Mouse (Mus musculus) adrenal gland, postnatal 14 days (tissue): ENCODE results near the gene Ube3a. TPM values are rescaled to one million over a fixed set of nuclear protein-coding genes. Genes with fewer than 3 reads are reported as not detected.
A peak's percentile ranks its signal among the peaks of the same experiment; 100 is the strongest.

Source experiments
- DNase-seq: peaks from one replicate; pipeline ENCODE4 v3.0.0; 2021; ENCODE audit warnings: mixed read lengths
- long read RNA-seq, 2 experiments: library from polyadenylated mRNA; stranded (forward); transcript quantifications; one replicate each; pipeline ENCODE4 v2.0.0; 2021
- total RNA-seq: library from RNA; stranded (reverse); gene quantifications from 2 replicates; pipeline ENCODE4 v1.2.3, GENCODE M21; 2021

The Ube3a gene
- total RNA-seq, result 151 and 152 TPM in 2 replicates
- long read RNA-seq, experiment 1, full-length matches to known transcripts, result 44 of 69 reads
- long read RNA-seq, experiment 1, partial matches to known transcripts, result 8 of 69 reads
- long read RNA-seq, experiment 1, other reads (novel, unspliced or antisense), result 17 of 69 reads
- long read RNA-seq, experiment 2, full-length matches to known transcripts, result 37 of 55 reads
- long read RNA-seq, experiment 2, partial matches to known transcripts, result 5 of 55 reads
- long read RNA-seq, experiment 2, other reads (novel, unspliced or antisense), result 13 of 55 reads

DNA sequence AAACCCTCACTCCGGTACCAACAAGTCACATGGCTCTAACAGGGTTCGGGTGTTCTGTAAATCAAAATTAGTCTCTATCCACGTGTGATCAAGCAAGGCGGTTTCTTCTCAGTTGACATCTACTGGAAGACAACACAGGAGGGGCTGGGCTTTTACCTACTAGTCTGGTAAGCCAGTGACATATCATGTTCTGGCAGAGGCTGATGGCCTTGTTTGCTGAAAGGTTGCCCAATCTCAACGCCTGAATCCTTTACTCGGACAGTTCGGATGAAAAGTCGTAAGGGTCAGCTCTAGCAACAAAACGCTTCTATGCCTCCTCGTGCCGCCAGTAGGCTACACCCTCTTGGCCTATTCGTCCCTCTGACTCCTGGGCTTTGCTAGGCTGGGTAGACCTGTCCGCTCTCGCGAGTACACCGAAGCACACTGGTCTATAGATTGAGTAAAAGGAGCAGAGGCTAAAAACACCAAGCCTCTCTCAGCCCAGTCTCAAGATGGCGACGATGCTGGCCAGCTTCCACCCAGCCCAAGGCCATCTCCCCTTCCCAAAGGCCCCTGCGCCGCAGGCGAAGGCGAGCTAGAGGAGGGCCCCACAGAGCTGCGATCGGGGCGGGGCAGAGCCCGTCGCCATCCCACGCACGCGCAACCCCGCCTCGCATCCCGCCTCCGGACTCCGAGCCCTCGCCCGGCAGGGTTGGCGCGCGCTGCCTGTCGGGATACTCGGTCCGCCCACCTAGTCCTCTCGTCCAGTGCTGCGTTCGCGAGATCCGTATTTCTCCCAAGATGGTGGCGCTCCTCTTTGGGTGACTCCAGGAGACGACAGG is at the start of gene Ube3a:
Ube3a (plus strand) TSS at position 706 of the 821 bp plus-strand sequence.
- peak; percentile 99 for DNase-seq

DNA sequence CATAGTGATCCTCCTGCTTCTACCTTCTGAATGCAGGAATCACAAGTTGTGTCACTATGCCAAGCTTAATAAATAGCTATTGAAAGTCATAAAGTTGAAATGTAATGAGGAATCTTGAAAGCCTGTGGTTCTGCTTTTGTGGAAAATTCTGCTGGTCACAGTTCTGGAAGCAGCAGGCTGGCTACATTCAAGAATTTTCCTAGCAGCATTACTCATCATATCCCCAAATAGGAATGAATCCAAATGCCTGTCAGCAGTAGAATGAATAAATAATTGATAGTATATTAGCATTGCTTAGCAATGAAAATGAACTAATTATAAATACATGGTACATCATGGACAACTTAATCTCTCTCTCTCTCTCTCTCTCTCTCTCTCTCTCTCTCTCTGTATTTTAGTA is 35.7 kb upstream of the Ube3a start:
- no peak for DNase-seq

DNA sequence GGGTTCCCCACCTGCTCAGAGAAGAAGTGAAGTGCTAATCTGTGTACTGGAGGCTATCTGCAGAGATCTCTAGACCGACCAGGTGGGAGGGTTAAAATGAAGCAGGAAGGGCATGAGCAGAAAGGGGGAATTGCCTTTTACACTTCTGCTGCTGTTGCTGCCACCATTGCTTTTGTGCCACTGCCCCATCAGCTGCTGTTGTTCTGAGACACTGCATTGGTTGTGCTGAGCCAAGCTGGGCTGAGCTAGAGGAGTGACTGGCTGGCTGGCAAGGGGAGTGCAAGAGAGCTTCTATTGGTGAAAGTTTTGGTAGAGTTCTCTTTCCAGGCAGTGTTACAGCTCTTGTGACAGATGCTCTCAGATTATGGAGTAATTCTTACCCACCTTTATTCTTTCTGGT is 13.6 kb upstream of the Ube3a start:
- DNase-seq, result no peak

DNA sequence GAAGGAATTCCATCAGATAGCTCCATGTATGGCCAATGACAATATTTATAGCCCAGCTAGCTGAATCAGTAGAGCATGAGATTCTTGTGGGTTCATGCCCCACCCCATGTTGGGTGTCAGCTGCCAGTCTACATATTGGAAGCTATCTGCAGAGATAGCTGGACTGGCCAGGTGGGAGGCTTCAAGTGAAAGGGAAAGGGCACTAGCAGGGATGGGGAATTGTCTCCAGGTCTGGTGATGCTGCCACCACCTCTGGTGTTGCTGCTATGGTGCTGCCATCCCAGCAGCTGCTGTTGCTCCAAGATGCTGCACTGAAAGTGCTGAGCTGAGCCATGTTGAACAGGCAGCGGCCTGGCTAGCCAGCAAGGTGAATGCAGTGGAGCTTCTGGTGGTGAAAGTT is 7.3 kb upstream of the Ube3a start:
- DNase-seq, result no peak

DNA sequence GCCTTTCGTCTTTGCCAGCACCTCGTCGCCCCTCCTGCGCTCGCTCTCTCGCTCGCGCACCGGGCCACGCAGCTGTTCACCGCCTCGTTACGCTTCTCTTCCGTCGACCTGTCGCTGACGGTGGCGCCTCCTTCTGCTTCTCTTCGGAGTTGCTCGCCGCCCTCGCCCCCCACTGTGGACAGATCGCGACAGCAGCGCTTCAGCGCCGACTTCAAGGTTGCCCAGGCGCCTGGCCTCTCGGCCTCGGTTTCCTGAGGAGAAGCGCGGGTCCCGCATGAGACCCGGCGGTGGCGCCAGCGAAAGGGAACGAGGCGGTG is 274 bp downstream of the Ube3a start:
- DNase-seq, result no peak

DNA sequence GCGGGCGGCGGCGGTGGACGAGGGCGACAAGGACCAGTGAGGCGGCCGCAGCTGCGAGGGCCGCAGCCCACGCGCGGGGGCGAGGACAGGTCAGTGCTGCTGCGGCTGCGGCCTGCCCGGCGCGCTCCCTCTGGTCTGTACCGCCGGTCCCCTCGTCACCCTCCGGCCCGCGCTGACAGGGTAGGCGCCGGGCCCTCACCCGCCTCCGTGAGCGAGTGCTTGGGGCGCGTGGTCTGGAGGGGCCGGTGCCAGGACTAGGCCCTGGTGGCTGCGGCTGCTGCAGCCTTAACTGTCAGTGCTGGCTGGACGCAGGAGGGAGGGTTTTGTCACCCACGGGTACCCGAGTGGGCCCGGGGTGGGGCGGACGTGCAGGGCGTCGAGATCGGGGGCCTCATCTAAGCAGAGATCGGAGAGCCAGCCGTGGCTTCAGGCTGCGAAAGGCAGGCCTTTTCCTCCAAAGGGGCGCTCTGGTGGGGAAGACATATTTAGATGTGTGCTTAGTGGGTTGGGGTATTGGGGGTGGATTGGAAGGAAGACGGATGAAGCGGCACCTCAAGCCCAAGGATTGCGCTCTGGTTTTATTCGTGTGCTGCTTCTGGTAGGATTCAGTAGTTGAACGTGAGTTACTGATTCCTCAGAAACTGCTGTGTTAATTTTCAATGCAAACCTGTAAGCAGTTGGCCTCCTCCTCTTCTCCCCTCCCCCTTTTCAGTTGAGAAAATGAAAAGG is 797 bp downstream of the Ube3a start:
- peak; percentile 79 for DNase-seq

DNA sequence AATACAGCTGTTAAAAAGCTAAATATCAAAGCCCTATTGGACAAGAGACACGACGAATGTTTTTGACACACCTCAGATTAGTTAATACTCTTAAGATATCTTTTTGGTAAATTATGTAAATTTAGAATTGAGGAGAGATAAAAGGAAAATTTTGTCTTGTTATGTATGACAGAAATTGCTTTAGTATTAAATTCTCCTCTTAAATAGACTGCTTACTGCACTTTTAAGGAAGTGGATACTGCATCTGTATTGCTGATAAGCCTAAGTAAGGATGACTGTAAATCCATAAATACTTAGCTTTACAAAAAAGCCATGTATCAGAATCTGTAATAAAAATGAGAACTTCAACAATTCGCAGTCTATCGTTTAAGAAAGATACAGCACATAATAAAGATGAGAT is 1.8 kb downstream of the Ube3a start:
- no peak for DNase-seq

DNA sequence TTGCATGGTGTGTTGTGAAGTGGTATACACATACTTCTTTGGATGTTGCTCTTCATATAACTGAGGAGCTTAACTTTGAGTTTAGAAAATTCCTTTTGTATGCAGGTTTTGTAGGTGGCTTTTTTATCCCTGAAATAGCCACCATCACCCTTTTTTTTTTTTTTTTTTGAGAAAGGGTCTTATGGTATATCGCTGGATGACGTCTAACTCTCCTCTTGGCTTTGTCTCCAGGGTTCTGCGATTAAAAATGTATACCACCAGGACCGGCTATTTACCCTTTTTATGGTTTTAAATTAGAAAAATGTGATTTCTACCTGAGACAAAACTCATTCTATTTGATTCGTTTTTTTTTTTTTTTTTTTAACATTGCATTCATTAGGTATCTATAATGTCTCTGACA is 2.2 kb downstream of the Ube3a start:
- no peak for DNase-seq

DNA sequence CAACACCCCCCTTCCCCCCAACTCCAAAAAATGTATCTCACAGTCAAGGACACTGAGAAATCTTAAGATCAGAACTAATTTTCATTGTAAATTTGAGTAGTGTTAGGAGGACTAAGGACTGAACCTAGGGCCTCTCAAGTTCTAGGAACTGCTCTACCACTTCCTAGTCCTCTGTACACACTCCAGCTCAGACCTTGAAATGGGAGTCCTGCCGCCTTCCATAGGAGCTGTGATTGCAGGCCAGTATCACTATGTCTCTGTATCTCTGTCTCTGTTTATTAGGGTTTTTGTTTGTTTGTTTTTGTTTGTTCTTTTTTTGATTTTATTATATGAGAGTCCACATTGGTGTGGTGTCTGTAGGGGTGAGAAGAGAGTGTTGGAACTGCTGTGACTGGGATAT is 3.4 kb downstream of the Ube3a start:
- DNase-seq, result no peak

DNA sequence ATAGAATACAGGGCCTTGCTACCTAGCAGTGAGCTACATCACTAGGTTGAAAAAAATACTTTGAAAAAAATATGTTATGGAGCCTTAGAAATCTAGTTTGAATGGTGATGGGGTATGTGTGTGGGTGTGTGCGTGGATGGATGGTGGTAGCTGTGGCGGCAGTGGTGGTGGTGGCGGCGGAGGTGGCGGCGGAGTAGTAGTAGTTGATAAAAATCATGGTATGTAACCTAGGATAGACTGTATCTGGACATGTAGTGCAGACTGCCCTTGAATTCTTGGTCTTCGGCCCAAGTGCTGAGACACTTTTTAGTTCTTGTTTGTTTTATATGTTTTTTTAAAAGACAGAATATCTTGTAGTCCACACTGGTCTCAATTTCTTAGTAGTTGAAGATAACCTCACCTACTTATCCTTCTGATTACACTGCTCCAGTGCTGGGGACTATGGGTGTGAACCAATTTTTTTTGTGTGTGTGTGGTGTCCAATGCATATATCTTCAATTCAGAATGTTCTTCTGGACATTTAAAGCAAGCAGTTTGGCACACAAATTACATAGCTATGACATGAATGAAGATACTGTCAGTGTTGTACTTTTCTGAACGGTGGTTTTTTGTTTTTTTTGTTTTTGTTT is 6.3 kb downstream of the Ube3a start:
- no peak for DNase-seq

DNA sequence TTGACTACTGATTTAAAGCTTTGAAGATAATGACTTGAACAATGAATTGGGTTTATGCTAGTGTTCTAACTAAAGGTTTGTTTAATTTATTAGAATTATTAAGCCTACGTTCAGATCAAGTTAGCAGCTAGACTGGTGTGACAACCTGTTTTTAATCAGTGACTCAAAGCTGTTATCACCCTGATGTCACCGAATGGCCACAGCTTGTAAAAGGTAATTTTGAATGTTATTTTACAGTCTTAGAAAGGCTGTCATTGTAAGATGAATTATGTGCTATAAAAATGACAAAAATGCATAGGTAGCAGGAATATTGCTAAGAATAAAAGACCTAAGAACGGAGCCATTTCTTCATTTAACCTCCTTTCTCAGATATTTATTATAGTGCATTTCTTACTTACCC is 14.7 kb downstream of the Ube3a start:
- no peak for DNase-seq

DNA sequence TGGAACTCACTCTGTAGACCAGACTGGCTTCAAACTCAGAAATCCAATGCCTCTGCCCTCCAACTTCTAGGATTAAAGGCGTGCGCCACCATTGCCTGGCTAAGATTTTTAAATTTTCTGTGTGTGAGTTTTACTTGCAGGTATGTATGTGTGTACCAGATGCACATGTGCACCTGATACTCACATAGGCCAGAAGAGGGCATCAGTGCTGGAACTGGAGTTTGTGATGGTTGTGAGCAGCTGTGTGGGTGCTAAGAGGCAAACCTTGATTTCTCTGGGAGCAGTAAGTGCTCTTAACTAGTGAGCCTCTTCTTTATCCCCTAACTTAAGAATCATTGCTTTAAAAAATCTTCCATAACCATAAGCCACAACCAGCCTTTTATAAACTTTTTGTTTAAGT is 17.0 kb downstream of the Ube3a start:
- DNase-seq, result no peak

DNA sequence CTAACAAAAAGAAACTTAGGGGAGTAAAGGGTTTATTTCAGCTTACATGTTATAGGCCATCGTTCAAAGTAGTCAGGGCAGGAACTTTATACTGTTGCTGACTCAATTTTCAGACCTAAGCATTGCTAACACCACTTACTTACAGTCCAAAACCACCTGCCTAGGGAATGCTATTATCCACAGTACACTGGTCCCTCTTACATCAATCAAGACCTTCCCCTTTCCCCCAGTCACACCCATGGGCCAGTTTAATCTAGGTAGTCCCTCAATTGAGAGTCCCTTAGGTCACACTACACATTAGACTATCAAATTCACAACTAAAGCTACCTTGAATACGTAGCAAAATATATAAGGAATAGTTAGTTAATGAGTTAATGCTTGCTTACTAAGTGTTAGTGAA is 24.8 kb downstream of the Ube3a start:
- no peak for DNase-seq

DNA sequence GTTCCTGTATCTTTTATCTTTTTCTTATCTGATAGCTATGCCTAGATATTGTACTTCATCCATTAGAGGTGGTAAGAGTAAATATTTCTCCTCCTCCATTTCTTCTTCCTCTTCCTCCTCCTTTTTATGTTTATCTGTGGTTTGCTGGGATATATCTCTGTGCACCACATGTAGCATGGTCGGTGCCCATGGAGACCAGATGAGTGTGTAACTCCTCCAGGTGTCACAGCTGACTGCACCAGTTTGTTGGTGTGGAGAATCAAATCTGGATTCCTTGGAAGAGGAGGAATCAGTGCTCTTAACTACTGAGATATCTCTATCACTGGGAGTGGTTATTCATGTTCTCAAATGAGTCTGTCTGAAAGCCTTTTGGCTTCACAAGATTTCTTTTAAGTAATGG is 37.0 kb downstream of the Ube3a start:
- DNase-seq, result no peak

DNA sequence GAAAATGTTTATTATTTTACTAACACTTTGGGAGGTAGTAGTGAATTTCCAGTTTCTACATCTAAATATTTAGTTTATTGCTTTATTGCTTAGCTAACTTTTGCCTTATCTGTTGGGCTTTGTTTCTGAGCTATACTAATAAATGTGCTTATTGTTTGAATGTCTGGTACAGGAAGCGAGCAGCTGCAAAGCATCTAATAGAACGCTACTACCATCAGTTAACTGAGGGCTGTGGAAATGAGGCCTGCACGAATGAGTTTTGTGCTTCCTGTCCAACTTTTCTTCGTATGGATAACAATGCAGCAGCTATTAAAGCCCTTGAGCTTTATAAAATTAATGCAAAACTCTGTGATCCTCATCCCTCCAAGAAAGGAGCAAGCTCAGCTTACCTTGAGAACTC is 43.2 kb downstream of the Ube3a start:
- DNase-seq, result no peak

DNA sequence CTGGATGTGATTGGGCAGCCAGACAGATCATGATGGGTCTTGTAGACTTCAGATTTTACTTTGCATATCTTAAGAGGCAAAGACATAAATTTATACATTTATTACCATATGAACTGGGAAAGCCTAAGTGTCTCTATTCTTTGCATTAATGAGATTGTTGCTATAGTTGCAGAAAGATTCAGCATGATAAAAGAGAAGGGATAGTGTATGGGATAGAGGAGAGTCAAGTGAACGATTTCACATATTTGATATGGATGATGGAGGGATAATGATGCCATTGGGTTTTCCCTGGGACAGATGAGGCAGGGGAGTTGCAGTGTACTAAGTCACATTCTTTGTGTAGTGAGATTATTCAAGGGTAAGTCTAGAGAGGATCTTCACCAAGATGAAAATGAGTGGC is 84.0 kb downstream of the Ube3a start:
- no peak for DNase-seq

DNA sequence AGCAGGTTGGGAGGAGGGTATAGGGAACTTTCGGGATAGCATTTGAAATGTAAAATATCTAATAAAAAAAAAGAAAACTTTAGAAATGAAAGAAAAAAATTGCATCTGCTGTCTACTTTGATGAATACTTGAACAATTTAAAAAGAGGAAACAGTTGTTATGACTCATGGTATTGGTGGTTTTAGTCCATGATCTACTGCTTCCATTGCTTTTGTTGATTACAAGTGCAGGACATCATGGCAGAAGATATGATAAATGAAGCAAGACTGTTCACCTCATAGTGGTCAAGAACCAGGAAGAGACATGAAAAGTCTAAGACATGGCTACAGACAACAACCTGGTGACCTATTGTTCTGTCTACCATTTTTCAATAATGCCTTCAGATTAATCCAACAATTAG is 94.2 kb downstream of the Ube3a start:
- DNase-seq, result no peak
